Mouse (Mus musculus): ENCODE results near the gene Tmem63c.

Gene Tmem63c

GRCm38 (mm10) chr12:87132210-87132609 lies 111.1 kb downstream of the Tmem63c start:
- DNase-seq (ENCODE audit: low spot score) = no peak

- no peak for DNase-seq (ENCODE audit: low spot score)
These were observed 111.6 kb downstream of the Tmem63c start for GRCm38 (mm10) chr12:87132784-87133183.

- no peak for DNase-seq (ENCODE audit: low spot score)
These were observed 116.5 kb downstream of the Tmem63c start for GRCm38 (mm10) chr12:87137439-87138341.

- no peak for DNase-seq (ENCODE audit: low spot score)
These were observed 117.2 kb downstream of the Tmem63c start for GRCm38 (mm10) chr12:87138342-87138701.

GRCm38 (mm10) chr12:87138768-87139167 lies 117.6 kb downstream of the Tmem63c start:
- no peak for DNase-seq (ENCODE audit: low spot score)

All from ovary, postnatal 36 days (tissue).